Mouse (Mus musculus) thymus, adult 2 months (tissue): ENCODE measurements around the gene Cacnb2.

Experiments
- CTCF ChIP-seq: fragments of 200-500 bp; IDR thresholded peaks from 2 replicates; pipeline ENCODE4 v1.5.1; 2012; ENCODE audit warnings: mild to moderate bottlenecking, control low read depth, low read length, moderate library complexity, borderline replicate concordance; ENCODE audit not compliant: control insufficient read depth, poor library complexity, insufficient read depth; ENCODE audit errors: extremely low read depth
- POLR2A ChIP-seq: fragments of 200-500 bp; IDR thresholded peaks from 2 replicates; pipeline ENCODE4 v1.6.1; 2012; ENCODE audit warnings: mild to moderate bottlenecking, low read length, control low read depth, moderate library complexity; ENCODE audit not compliant: control insufficient read depth, poor library complexity, insufficient read depth; ENCODE audit errors: extremely low read depth

GRCm38 (mm10) chr2:14763931-14764330 lies 161.0 kb downstream of the Cacnb2 start:
- TF ChIP-seq CTCF (no peak), POLR2A (no peak)
